Mouse (Mus musculus): ENCODE results near the gene Sparcl1.

Gene Sparcl1

GRCm38 (mm10) chr5:104062773-104063551 is 50.6 kb downstream of the Sparcl1 start:
- in situ Hi-C loops (cut with MboI, MseI), result loop anchor here (5.0 kb wide), 1 partner anchor 61 kb away; no protein-coding TSS in a partner anchor

- in situ Hi-C loops (cut with MboI, MseI), result loop anchor here (5.0 kb wide), 1 partner anchor 60 kb away; no protein-coding TSS in a partner anchor
Observed at GRCm38 (mm10) chr5:104061936-104062772, 51.4 kb downstream of the Sparcl1 start.

- in situ Hi-C loops (cut with MboI, MseI), result loop anchor here (5.0 kb wide), 1 partner anchor 58 kb away; no protein-coding TSS in a partner anchor
Observed at GRCm38 (mm10) chr5:104060429-104060828, 53.1 kb downstream of the Sparcl1 start.

GRCm38 (mm10) chr5:104059628-104060027 is 53.9 kb downstream of the Sparcl1 start:
- in situ Hi-C loops (cut with MboI, MseI), result loop anchor here (5.0 kb wide), 1 partner anchor 57 kb away; no protein-coding TSS in a partner anchor

GRCm38 (mm10) chr5:104058021-104058420 is 55.5 kb downstream of the Sparcl1 start:
- in situ Hi-C loops (cut with MboI, MseI), result no loop called here

GRCm38 (mm10) chr5:104056295-104056694 is 57.2 kb downstream of the Sparcl1 start:
- in situ Hi-C loops (cut with MboI, MseI), result no loop called here

- in situ Hi-C loops (cut with MboI, MseI), result no loop called here
Observed at GRCm38 (mm10) chr5:104055816-104056215, 57.7 kb downstream of the Sparcl1 start.

- in situ Hi-C loops (cut with MboI, MseI), result no loop called here
Observed at GRCm38 (mm10) chr5:104054938-104055337, 58.6 kb downstream of the Sparcl1 start.

GRCm38 (mm10) chr5:104052956-104053355 is 60.6 kb downstream of the Sparcl1 start:
- in situ Hi-C loops (cut with MboI, MseI), result no loop called here

GRCm38 (mm10) chr5:104048139-104048538 is 65.4 kb downstream of the Sparcl1 start:
- in situ Hi-C loops (cut with MboI, MseI), result no loop called here

- in situ Hi-C loops (cut with MboI, MseI), result no loop called here
Observed at GRCm38 (mm10) chr5:104047200-104048105, 66.1 kb downstream of the Sparcl1 start.

GRCm38 (mm10) chr5:104046256-104047199 is 67.0 kb downstream of the Sparcl1 start, which contains the start of gene Nudt9:
Nudt9 (plus strand) TSS chr5:104046306.
- in situ Hi-C loops (cut with MboI, MseI), result no loop called here

GRCm38 (mm10) chr5:104043704-104044103 is 69.8 kb downstream of the Sparcl1 start:
- in situ Hi-C loops (cut with MboI, MseI), result no loop called here

GRCm38 (mm10) chr5:104042906-104043305 is 70.6 kb downstream of the Sparcl1 start:
- in situ Hi-C loops (cut with MboI, MseI), result no loop called here

GRCm38 (mm10) chr5:104039154-104039932 is 74.2 kb downstream of the Sparcl1 start:
- in situ Hi-C loops (cut with MboI, MseI), result no loop called here

- in situ Hi-C loops (cut with MboI, MseI), result no loop called here
Observed at GRCm38 (mm10) chr5:104036686-104037085, 76.8 kb downstream of the Sparcl1 start.

- in situ Hi-C loops (cut with MboI, MseI), result no loop called here
Observed at GRCm38 (mm10) chr5:104035824-104036223, 77.7 kb downstream of the Sparcl1 start.

- in situ Hi-C loops (cut with MboI, MseI), result no loop called here
Observed at GRCm38 (mm10) chr5:104035066-104035465, 78.5 kb downstream of the Sparcl1 start.

GRCm38 (mm10) chr5:104032434-104033097 is 81.0 kb downstream of the Sparcl1 start:
- in situ Hi-C loops (cut with MboI, MseI), result no loop called here
